Mouse (Mus musculus) ZHBTc4 (cell line): ENCODE data around the gene Rogdi.
A peak's percentile ranks its signal among the peaks of the same experiment; 100 is the strongest.

Experiments used
- DNase-seq: peaks from one replicate; pipeline ENCODE4 v3.0.0-alpha.2; 2011; ENCODE audit warnings: low read depth, low spot score

Gene Rogdi

GRCm38 (mm10) chr16:5013054-5013838, at the start of gene Rogdi:
Gene Rogdi, minus strand, starts transcription at chr16:5013553.
- DNase-seq = peak; percentile 100

- peak; percentile 64 for DNase-seq
Observed at GRCm38 (mm10) chr16:5058114-5058513, 44.8 kb upstream of the Rogdi start.

DNA sequence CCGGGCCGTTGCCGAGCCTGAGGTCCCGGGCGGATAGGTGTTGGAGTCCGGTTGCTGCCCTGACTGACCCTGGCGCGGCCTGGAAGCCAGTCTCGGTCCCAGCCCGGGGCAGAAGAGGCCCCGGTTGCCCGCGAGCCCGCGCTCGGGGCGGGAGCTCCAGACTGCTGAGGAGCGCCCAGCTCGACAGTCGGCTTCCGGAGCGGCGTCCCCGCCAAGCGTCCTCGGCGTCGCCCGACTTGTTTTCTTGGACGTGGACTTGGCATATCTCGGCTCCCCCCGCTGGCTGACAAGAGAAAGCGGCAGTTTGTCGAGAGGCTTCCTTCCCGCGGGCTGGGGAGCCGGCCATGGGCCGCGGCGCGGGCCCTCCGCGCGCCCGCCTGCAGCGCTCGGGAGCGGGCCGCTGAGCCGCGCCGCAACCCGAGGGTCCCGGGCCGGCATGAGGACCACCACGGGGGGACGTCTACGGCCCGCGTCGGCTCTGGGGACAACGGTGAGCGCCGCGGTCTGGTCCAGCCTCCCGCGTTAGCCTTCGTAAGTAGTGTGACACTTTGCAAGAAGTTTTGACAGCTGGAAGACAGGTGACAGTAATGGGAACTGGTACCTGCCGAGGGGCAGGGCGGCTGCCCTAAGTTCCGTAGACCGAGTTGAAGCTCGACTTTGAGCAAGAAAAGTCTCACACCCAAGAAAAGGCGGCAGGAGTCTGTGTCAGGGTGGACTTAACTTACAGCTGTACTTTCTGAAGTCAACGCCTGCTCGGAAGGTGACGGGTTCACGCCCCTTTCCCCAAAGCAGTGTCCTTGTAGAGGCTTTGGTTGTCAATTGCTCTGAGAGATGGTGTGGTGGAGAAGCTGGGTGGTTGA, 37.1 kb upstream of the Rogdi start:
- peak; percentile 71 for DNase-seq

DNA sequence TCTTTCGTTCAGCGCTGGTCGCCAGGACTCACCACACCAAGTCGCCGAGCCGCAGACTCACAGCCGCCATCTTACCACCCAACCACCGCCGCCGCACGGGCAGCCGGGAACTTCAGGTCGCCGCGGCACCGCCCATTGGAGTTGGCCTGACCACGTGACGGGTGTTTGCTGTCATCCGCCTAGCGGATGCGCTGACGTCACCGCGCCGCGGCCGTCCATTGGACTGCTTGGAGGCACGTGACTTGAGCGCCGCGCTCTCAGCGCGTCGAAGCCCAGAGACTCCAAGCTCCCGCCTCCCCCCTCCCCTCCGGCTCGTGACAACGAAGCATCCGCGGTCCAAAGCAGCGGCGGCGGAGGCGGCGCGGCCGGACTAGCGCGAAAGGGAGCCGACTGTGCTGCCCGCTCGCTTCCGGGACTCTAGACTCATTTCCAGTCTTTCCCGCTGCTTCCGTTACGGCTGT, 36.5 kb upstream of the Rogdi start, which contains the start of the genes Glyr1 and Ubn1:
Gene Glyr1, minus strand, starts transcription at position 90 of the 461 bp plus-strand sequence.
Gene Ubn1, plus strand, starts transcription at position 284 of the 461 bp plus-strand sequence.
- DNase-seq = peak; percentile 100

DNA sequence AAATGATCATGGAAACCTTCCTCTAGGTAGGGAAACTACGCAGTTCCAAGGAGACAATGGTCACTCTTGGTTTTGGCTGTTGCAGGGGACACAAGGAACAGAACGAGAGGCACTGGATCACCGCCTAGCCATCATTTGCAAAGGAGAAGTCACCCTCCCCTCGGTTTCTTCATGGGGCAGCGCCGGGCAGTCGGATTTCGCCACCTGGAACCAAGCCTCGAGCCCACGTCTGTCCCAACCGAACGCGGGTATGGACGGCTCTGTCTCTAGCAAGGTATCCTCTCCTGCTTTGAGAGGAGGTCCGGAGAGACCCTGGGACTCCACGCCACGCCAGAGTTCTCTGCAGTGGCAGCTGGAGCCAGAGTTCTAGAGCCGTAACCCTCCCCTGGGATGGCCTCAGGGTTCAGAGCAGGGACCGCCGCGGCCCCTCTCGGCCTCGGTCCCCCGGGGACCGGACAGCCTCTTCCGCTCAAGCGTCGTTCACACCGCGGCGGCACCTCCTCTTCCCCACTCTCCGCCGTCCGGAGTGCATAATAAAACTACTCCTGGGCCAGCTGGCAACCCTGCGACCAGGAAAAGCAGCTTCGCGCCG, 35.9 kb upstream of the Rogdi start:
- peak; percentile 2 for DNase-seq

GRCm38 (mm10) chr16:5045322-5045721, 32.0 kb upstream of the Rogdi start:
- no peak for DNase-seq

DNA sequence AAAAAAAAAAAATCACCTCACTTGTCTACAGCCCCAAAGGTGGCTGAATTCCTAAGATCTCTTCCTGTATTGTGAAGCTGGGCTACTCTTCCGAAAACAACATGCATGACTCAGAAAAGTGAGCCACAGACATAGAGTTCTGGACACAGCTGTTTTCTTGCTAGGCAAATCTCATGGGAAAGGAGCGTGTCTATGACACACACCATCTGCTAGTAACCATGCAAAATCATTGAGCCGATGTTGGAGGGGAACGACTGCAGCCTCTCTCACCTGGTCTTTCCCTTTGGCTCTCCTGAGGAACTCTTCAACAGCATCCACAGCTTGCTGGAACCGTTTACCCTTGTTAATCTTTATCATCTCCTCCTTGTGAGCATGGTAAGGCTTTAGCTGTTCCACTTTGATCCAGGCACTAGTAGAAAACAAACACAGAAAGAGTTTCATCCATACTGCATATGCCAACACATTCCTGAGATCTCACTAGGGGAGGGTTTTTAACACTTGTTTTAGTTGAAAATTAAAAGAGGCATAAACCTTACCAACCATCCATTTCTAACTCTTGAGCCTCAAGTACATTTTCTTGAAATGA, 23.4 kb upstream of the Rogdi start:
- DNase-seq = no peak

DNA sequence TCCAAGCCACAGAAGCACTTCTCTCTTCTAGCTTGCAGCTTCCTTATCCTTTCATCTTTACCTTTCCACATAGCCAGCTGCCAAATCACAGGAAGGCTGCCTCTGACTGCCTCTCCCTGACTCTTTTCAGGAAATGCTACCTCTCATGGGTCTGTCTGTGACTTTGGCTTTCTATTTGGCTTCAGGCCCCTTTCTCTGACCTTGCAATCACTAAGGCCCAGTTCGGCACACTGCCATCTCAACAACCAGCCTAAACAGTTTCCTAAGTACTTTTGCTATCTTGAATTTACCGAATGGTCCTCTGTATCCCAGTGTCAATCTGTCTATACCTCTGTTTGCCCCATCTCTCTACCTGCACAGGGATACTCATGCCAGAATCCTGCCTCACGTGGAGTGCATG, 22.2 kb upstream of the Rogdi start:
- no peak for DNase-seq

DNA sequence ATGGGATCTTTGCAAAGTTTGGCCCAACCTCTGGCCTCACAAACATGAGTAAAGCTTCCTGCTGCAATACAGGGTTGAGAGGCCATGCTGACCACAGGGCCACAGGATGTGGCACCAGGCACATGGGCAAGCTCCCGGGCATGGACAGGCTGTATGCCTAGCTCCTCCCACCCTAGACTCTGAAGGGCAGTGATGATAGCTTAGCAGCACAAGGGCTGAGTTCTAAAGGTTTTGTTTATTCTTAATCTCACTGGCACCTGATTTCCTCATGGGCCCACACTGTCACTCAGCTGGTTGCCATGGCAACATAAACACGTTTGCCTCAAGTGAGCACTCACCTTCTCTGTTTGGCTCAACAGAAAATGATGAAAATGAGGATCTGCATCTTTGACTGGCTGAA, 16.5 kb upstream of the Rogdi start:
- no peak for DNase-seq

GRCm38 (mm10) chr16:5024021-5024420, 10.7 kb upstream of the Rogdi start:
- DNase-seq = no peak

DNA sequence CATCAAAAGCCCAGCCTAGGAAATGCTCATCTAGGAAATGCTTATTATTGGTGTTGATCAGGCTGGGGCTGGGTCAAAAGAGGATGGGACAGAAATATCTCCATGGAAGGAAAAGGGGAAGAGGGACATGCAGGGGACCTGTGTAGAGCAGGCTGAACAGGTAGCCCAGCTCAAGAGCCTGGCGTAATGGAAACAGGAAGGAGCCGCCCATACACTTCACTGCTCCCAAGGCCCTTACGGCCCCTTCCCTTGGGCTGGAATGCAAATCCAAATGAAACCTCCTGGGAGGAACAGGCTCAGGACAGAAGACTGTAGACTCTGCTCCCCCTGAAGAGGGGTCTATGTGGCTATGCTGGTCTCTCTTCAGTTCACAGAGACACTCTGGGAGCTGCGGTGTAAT, 1.2 kb upstream of the Rogdi start:
- DNase-seq = no peak

- no peak for DNase-seq
Observed at GRCm38 (mm10) chr16:5012036-5013005, 1.0 kb downstream of the Rogdi start.

DNA sequence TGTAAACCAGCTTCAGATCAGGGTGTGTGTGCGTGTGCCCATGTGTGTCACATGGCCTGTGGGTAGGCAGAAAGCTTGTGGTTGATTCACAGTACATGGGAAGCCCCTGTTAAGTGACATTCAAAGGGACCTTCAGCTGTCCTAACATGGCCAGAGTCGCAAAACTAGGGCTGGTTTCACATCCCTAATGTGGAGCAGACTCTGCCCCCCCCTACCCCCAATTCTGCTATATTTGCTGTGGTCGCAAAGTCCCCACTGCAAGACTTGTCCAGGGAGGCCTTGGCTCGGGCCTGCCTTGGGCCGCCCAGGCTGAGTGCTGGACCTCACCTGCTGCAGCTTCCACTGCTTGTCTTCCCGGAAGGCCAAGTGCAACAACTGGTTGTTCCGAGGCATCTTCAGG, 2.1 kb downstream of the Rogdi start:
- no peak for DNase-seq

DNA sequence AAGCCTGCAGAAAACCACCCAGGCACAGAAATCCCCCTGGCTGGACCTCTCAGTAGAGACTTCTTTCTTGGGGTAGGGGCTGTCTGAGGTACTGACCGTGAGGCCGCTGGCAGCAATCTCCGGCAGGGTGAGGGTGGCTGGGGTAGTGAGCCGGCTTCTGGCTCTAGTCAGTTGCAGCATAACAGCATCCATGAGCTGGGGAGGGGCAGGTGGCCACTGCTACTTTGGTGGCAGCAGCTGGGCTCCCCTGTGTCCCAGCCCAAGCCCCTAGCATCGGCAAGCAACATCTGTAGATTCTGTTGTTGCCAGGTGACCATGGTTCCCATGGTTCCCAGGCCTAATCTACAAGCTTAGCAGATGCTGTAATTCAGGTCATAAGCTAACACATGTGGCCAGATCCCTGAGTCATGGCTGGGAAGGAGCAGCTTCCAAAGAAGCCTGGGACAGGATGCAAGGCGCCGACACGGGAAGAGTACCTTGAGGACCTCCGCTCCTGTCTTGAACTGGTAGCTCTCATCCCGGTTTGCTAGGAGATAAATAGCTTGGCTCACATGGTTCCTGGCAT, 2.9 kb downstream of the Rogdi start:
- no peak for DNase-seq

GRCm38 (mm10) chr16:5008076-5008475, 5.3 kb downstream of the Rogdi start:
- DNase-seq = no peak

DNA sequence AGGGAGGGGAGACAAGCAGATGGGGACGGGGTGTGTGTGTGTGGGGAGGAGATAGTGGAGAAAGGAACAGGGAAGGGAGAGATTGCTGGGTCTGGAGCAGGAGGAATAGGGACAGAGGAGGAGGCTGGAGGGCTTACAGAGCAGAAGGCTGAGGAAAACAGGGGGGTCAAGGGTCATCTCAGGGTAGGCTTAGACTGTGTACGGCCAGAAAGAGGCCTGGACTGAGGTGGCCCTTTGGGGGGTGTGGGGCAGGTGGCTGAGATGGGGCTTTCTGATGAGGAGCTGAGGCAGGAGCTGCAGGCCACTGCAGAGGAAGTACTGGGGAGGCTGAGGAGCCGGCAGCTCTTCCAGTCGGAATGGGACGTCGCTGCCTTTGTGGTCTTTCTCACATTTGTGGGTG, 5.9 kb downstream of the Rogdi start:
- no peak for DNase-seq

DNA sequence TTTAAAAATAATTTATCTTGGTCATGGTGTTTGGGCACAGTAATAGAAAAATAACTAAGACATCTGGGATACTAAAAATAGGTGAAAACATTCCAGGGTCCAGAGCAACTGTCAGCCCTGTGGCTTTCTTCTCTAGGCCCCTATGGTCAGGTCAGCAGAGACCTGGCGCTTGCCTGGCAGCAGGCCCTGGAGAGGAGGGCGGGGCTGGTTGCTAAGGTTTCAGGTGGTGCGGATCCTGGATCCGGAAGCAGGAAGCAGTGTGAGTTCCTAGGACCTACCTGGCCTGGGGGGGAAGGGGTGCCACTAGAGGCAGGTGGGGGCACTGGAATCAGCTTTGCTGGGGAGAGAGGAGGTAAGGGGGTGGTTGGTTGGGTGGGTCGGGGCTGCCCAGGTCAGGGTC, 6.3 kb downstream of the Rogdi start, which contains the start of gene Smim22:
Gene Smim22, plus strand, starts transcription at position 222 of the 400 bp plus-strand sequence.
- DNase-seq = no peak

GRCm38 (mm10) chr16:5000611-5001010, 12.7 kb downstream of the Rogdi start:
- no peak for DNase-seq

DNA sequence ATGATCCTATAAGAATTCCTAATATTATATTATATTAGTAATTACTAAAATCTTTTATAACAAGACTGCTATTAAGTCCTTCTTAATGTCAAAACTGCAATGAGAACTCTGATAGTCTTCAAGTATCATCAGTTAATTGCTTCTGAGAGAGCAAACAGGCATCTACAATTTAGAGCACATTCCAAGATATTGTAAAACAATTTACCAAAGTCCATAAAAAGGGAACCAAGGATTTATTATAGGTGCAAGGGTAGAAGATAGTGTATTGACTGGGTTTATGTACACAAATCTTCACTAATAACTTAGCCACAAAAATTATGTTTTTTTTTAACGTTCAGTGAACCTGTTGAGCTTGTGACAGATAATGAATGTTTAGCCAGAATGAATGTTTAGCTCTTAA, 14.4 kb downstream of the Rogdi start:
- no peak for DNase-seq

GRCm38 (mm10) chr16:4997553-4997952, 15.8 kb downstream of the Rogdi start, which contains the start of gene Sept12:
Gene Sept12, minus strand, starts transcription at chr16:4997852.
- no peak for DNase-seq
